In genomic region chr14:26969856-26970407, GRCm38 (mm10) we compare ENCODE assay signal across 7 mouse cellular contexts. TPM values are rescaled to one million over a fixed set of nuclear protein-coding genes. Genes with fewer than 3 reads are reported as not detected.
DNase-seq lines count a peak whose midpoint lies in the region; ATAC-seq and TF ChIP-seq lines count a peak whose summit lies in the region.

No protein-coding gene starts in this region.

- DNase-seq in adrenal gland, adult 2 months, result peak; percentile 70
- peak; percentile 69 for DNase-seq in embryo, embryonic 9.5 days (ENCODE audit: extremely low spot score)
- peak; percentile 40 to 69 for DNase-seq in layer of hippocampus, postnatal 25 days (ENCODE audit: extremely low spot score in 1 of 2, low spot score in 1 of 2)
- DNase-seq in lung, postnatal 10 days, result peak; percentile 66
- peak; percentile 80 for DNase-seq in right cerebral cortex, adult 18-20 months

- H3K36me3 ChIP-seq in ES-Bruce4 (ENCODE audit: control insufficient read depth, insufficient read depth, low read length, poor library complexity, severe bottlenecking), result no peaks in the 10 kb centered on the region
- no peaks in the 10 kb centered on the region for H3K36me3 ChIP-seq in heart, embryonic 15.5 days

- peak overlapping the region; percentile 80 for H3K4me3 ChIP-seq in ES-Bruce4 (ENCODE audit: low read depth, low read length)
- peak overlapping the region; percentile 95 for H3K4me3 ChIP-seq in heart, embryonic 15.5 days

- under 1% methylated on average over 62 of the region's 62 CpGs for WGBS in heart, embryonic 15.5 days

- peaks cover 6% of the 10 kb centered on the region for H3K4me1 ChIP-seq in ES-Bruce4 (ENCODE audit: control insufficient read depth, insufficient read depth, low read length)
- H3K4me1 ChIP-seq in heart, embryonic 15.5 days (replicated peaks), result peaks cover 8% of the 10 kb centered on the region

- no peaks in the 10 kb centered on the region for H3K9me3 ChIP-seq in ES-Bruce4 (replicated peaks; ENCODE audit: control insufficient read depth, insufficient read depth, low read length, poor library complexity, severe bottlenecking)
- H3K9me3 ChIP-seq in heart, embryonic 15.5 days (replicated peaks), result no peaks in the 10 kb centered on the region

- TF ChIP-seq POLR2A in ES-Bruce4 (IDR thresholded peaks at IDR 0.05; ENCODE audit: insufficient read depth, low read length), result no peak

- no peaks in the 10 kb centered on the region for H3K27me3 ChIP-seq in ES-Bruce4 (ENCODE audit: control insufficient read depth, insufficient read depth, low read length, poor library complexity, severe bottlenecking)
- no peaks in the 10 kb centered on the region for H3K27me3 ChIP-seq in heart, embryonic 15.5 days

- ATAC-seq in heart, embryonic 15.5 days (replicated peaks; ENCODE audit: insufficient number of reproducible peaks, insufficient read depth, low FRiP score, low read depth), result peak; percentile 82

- no peak for TF ChIP-seq EP300 in ES-Bruce4 (IDR thresholded peaks at IDR 0.05; ENCODE audit: insufficient read depth, low read depth, low read length)

- peak overlapping the region; percentile 74 for H3K4me2 ChIP-seq in heart, embryonic 15.5 days

- peak overlapping the region; percentile 93 for H3K9ac ChIP-seq in ES-Bruce4 (ENCODE audit: low read depth, poor library complexity, severe bottlenecking)
- peak overlapping the region; percentile 94 for H3K9ac ChIP-seq in heart, embryonic 15.5 days

- H3K27ac ChIP-seq in ES-Bruce4 (ENCODE audit: insufficient read depth, low read length), result no peak overlapping the region
- H3K27ac ChIP-seq in heart, embryonic 15.5 days, result peak overlapping the region; percentile 92

- no peak for TF ChIP-seq CTCF in ES-Bruce4 (IDR thresholded peaks at IDR 0.05; ENCODE audit: low read depth, low read length)

RNA-seq across cellular contexts. Expression of gene Appl1, which starts 1.1 kb away (rescaled TPM):
- 55.5 and 67.3 TPM in 2 replicates for polyA plus RNA-seq in ES-Bruce4 (2011; ENCODE audit: insufficient read depth, insufficient read length, low read depth, missing spikeins)
- 10 to 100 TPM; 38.7 to 49.6 TPM for total RNA-seq in adrenal gland, adult 2 months (2021)
- 2.6 TPM in 2 replicates for polyA plus RNA-seq in adrenal gland, adult 2 months (2012; rRNA removed)
- 27.0 and 32.4 TPM in 2 replicates for polyA plus RNA-seq in heart, embryonic 15.5 days (2015; fragmentation: Nextera tagmentation; extraction: Ambion mirVana)
- 10 to 100 TPM; 57.9 to 59.0 TPM for total RNA-seq in layer of hippocampus, postnatal 25 days (2021)

RNA-seq across cellular contexts. Expression of gene Hesx1, which starts 24.3 kb away (rescaled TPM):
- 1.6 and 3.7 TPM in 2 replicates for polyA plus RNA-seq in ES-Bruce4 (2011; ENCODE audit: insufficient read depth, insufficient read length, low read depth, missing spikeins)
- not detected for total RNA-seq in adrenal gland, adult 2 months (2021)
- polyA plus RNA-seq in adrenal gland, adult 2 months (2012; rRNA removed), result not detected in 2 replicates
- polyA plus RNA-seq in heart, embryonic 15.5 days (2015; fragmentation: Nextera tagmentation; extraction: Ambion mirVana), result 0.43 TPM in 1 of 2 replicates, not detected in the other
- total RNA-seq in layer of hippocampus, postnatal 25 days (2021), result not detected
